Mouse (Mus musculus) Patski (cell line): Measurements from ENCODE around the gene Zglp1. TPM values are rescaled to one million over a fixed set of nuclear protein-coding genes. Genes with fewer than 3 reads are reported as not detected.
A peak's percentile ranks its signal among the peaks of the same experiment; 100 is the strongest.

Experiments used
- ATAC-seq: fragments of 100-300 bp; one replicate; pipeline ENCODE4 v1.8.0; 2021
- CTCF ChIA-PET: fragments of 350-600 bp; sonication (Branson Sonifier 250); formaldehyde crosslinking; loops from one replicate; lab custom pipeline; 2022; ENCODE audit warnings: inconsistent platforms; lab: Charles Lee
- POLR2A ChIA-PET: fragments of 350-600 bp; sonication (Branson Sonifier 250); formaldehyde crosslinking; loops from one replicate; lab custom pipeline; 2022; ENCODE audit warnings: antibody characterized with exemption, inconsistent platforms; lab: Charles Lee
- DNase-seq: peaks from one replicate; pipeline ENCODE4 v3.0.0-alpha.2; 2011; ENCODE audit warnings: low read depth, low spot score
- H3K27me3 ChIP-seq: fragments of 371-371 bp; one replicate; pipeline ENCODE4 v1.5.1; 2021
- CTCF ChIP-seq: fragments of 100-300 bp; IDR thresholded peaks from one replicate; pipeline ENCODE4 v1.5.1; 2021
- in situ Hi-C: fragments of 300-500 bp; cut with MboI; formaldehyde crosslinking; loops from 3 replicates; pipeline ENCODE4 v1.11.1; 2018; ENCODE audit warnings: low pct_unique_long_range_greater_than_20kb, mixed read lengths
- polyA plus RNA-seq: library from polyadenylated mRNA; unstranded; gene quantifications from one replicate; pipeline ENCODE4 v1.2.3, GENCODE M21; 2021

Zglp1 gene
- polyA plus RNA-seq = 0.10 TPM

DNA sequence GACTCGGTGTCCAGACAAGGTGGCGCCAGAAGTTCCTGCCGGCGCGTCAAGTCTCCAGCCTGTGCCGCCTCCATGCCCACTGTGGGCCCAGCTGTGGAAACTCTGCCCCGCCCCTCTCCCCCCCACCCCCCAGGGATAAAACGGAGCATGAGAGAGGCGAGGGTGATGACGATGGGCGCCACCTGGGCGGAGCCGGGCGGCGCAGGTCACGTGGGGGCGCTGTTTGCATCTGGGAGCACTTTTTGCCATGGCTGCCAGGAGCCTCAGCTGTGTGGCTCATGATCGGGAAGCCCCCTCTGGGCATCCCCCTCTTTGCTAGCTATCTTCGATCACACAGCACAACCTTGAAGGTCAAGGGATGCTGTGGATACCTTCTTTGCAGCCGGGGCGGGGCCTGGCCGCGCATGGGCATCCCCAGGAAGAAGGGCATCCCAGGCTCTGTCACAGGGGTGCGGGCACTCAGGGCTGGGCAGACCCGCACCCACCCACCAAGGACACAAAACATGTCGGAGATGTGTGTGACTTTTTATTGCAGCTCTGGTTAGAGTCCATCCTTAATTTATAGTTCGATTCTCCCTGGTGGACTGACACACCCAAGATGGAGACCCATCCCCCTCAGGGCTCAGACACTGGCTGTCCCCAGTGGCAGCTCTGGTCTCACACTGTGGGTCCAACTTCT lies at the start of gene Zglp1:
Gene Zglp1, minus strand, starts transcription at position 88 of the 679 bp plus-strand sequence.
- in situ Hi-C loops = no loop called here
- TF ChIP-seq CTCF = no peak
- POLR2A ChIA-PET = interaction anchor here (1.0 kb wide), 1 partner anchor 14 kb away, joined by 6 read pairs; no protein-coding TSS in a partner anchor
- no peak for ATAC-seq
- CTCF ChIA-PET = no interaction called here
- DNase-seq = no peak
- no peaks in the 10 kb centered on the region for H3K27me3 ChIP-seq

GRCm38 (mm10) chr9:21115105-21115504 lies 48.2 kb upstream of the Zglp1 start:
- CTCF ChIA-PET = interaction anchor here (1.0 kb wide), 1 partner anchor 49 kb away, joined by 3 read pairs; no protein-coding TSS in a partner anchor
- DNase-seq = no peak
- in situ Hi-C loops = no loop called here
- H3K27me3 ChIP-seq = no peaks in the 10 kb centered on the region
- no peak for TF ChIP-seq CTCF
- ATAC-seq = no peak
- POLR2A ChIA-PET = no interaction called here

DNA sequence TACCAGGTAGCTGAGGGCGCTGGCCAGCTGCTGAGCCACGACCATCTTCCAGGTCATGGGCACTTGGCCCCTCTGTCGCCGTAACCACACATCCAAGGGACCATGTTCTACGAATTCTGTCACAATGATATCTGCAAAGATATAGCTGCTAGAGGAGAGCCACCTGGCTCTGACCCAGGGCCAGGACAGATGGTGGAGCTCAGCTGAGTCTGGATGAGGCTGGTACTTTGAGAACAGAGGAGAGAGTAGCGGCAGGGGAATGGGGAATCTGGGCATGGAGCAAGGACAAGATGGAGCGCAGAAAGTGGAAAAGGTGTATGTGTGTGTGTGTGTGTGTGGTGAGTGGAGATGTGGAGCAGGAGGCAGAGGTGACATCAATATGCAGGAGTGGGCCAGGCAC lies 47.3 kb upstream of the Zglp1 start:
- DNase-seq = no peak
- H3K27me3 ChIP-seq = no peaks in the 10 kb centered on the region
- CTCF ChIA-PET = interaction anchor here (1.1 kb wide), 1 partner anchor 11 kb away, joined by 4 read pairs; no protein-coding TSS in a partner anchor
- no peak for TF ChIP-seq CTCF
- no peak for ATAC-seq
- POLR2A ChIA-PET = no interaction called here
- in situ Hi-C loops = no loop called here

- H3K27me3 ChIP-seq = no peaks in the 10 kb centered on the region
- ChIA-PET POLR2A (no interaction called here), CTCF (interaction anchor here (1.1 kb wide), 1 partner anchor 11 kb away, joined by 4 read pairs; no protein-coding TSS in a partner anchor)
- ATAC-seq = no peak
- no peak for TF ChIP-seq CTCF
- in situ Hi-C loops = no loop called here
- no peak for DNase-seq
Measured at GRCm38 (mm10) chr9:21113751-21114150, 46.9 kb upstream of the Zglp1 start.

- no peak for ATAC-seq
Measured at GRCm38 (mm10) chr9:21107607-21108237, 40.8 kb upstream of the Zglp1 start.

DNA sequence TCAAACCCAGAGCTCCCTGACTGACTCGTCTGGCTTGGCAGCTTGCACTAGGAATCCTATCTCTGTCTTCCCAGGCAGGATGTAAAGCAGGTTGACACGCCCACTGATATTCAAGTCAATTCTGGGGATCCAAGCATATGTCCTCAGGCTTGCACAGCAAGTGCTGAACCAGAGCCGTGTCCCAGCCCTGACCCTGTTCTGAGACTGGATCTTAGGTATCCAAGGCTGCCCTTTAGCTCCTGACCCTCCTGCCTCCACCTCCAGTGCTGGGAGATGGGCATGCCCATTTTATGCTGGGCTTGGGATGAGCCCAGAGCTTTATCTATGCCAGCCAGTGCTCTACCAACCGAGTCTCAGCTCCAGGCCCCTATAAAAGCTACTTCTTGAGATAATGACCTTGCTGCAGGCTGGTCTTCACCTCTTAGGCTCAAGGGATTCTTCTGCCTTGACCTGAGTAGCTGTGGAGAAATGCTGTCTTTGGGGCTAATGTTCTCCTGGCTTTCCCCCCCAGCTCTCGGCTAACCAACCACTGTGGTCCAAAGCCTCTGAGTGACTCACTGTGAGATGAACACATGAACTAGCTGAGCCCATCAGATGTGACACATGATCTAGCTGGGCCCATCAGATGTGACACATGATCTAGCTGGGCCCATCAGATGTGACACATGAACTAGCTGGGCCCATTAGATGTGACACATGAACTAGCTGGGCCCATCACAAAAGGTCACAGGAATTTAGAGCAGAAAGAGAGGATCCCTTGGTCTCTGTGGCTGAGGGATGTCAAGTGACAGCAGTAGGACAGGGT lies 39.1 kb upstream of the Zglp1 start:
- CTCF ChIA-PET = interaction anchor here (1.8 kb wide), 1 partner anchor 31 kb away, joined by 4 read pairs; no protein-coding TSS in a partner anchor
- DNase-seq (no peak), ATAC-seq (no peak)
- in situ Hi-C loops = no loop called here
- TF ChIP-seq CTCF = no peak
- H3K27me3 ChIP-seq = no peaks in the 10 kb centered on the region
- POLR2A ChIA-PET = no interaction called here

More at GRCm38 (mm10) chr9:21107607-21108237, 40.8 kb upstream of the Zglp1 start:
- POLR2A ChIA-PET = interaction anchor here (0.6 kb wide), 1 partner anchor 22 kb away, joined by 3 read pairs; no protein-coding TSS in a partner anchor
- no peaks in the 10 kb centered on the region for H3K27me3 ChIP-seq
- in situ Hi-C loops = no loop called here
- CTCF ChIA-PET = interaction anchor here (1.2 kb wide), 1 partner anchor 10 kb away, joined by 3 read pairs; no protein-coding TSS in a partner anchor
- no peak for DNase-seq
- TF ChIP-seq CTCF = no peak

DNA sequence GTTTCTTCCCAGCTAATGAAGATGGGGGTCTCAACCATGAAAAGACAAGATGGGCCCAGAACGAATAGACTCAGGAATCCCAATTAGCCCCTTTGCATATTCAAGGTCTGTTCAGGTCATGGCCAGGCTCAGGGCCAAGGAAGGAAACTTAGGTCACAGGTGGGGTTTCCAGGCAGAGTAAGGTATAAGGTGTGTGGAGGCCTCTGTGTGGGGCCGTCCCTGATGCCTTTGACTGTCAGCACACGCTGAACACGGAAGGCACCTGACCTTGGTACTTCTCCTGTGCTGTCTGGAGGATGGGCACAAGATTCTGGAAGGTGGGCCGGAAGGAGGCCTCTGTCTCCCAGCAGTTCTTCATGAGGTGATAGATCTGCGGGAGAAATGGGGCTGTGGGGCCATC lies 37.9 kb upstream of the Zglp1 start:
- ATAC-seq = no peak
- POLR2A ChIA-PET = no interaction called here
- no peak for DNase-seq
- CTCF ChIA-PET = interaction anchor here (1.8 kb wide), 1 partner anchor 32 kb away, joined by 4 read pairs; no protein-coding TSS in a partner anchor
- H3K27me3 ChIP-seq = no peaks in the 10 kb centered on the region
- no peak for TF ChIP-seq CTCF
- in situ Hi-C loops = no loop called here

DNA sequence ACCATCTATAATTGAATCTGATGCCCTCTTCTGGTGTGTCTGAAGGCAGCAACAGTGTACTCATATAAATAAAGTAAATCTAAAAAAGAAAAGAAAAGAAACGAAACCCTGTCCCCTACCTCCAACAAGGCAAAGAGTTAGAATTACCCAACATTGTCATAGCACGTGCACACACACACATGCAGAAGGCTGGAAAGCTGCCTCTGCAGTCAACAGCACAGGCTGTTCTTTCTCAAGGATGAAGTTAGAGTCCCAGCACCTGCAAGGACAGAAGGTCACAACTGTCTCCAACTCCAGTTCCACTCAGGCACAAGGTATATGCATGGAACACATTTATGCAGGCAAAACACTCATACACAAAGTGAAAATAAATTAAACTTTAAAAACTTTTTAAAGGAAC lies 35.2 kb upstream of the Zglp1 start:
- in situ Hi-C loops = no loop called here
- CTCF ChIA-PET = no interaction called here
- POLR2A ChIA-PET = no interaction called here
- no peak for TF ChIP-seq CTCF
- DNase-seq = no peak
- no peaks in the 10 kb centered on the region for H3K27me3 ChIP-seq
- ATAC-seq = no peak

GRCm38 (mm10) chr9:21100447-21101161 lies 33.7 kb upstream of the Zglp1 start:
- CTCF ChIA-PET = no interaction called here
- no peak for TF ChIP-seq CTCF
- ATAC-seq = no peak

GRCm38 (mm10) chr9:21097793-21098192 lies 30.9 kb upstream of the Zglp1 start:
- peak; percentile 31 for ATAC-seq
- in situ Hi-C loops = no loop called here
- DNase-seq = no peak
- TF ChIP-seq CTCF = no peak
- no peaks in the 10 kb centered on the region for H3K27me3 ChIP-seq
- CTCF ChIA-PET = interaction anchor here (0.9 kb wide), 1 partner anchor 44 kb away, joined by 3 read pairs; no protein-coding TSS in a partner anchor
- POLR2A ChIA-PET = interaction anchor here (0.5 kb wide), 1 partner anchor 66 kb away, joined by 7 read pairs; no protein-coding TSS in a partner anchor

More at GRCm38 (mm10) chr9:21100447-21101161, 33.7 kb upstream of the Zglp1 start:
- in situ Hi-C loops = no loop called here
- POLR2A ChIA-PET = interaction anchor here (0.7 to 1.2 kb wide), 3 partner anchors 16 to 34 kb away, joined by 3 read pairs; no protein-coding TSS in a partner anchor
- no peaks in the 10 kb centered on the region for H3K27me3 ChIP-seq
- no peak for DNase-seq
